Mouse (Mus musculus): ENCODE data around the gene Vapa. TPM values are rescaled to one million over a fixed set of nuclear protein-coding genes. Genes with fewer than 3 reads are reported as not detected.
"Not testable (repeated sequence)": the region's sequence is repeated elsewhere in the genome, so short reads cannot be mapped to it uniquely, and the experiment has no call there.

The Vapa gene
- total RNA-seq, 2 experiments from 2014 or later = 131 to 146 TPM

DNA sequence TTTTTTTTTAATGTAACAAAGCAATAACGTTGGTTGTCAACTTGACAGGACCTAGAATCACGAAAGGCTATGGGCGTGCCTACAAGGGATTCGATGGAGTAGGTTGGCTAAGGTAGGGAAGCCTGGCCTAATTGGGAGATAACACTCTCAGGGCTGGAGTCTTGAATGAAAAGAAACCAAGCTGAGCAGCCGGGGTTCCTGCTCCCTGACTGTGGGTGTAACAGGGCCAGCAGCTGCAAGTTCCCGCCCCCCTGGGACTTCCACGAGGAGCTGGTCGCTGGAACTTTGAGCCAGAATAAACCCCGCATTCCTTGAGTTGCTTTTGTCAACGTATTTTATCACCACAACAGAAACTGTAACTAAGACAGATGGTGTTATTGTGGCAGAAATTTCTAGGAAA lies 56.6 kb downstream of the Vapa start:
- no peak for TF ChIP-seq CTCF (IDR thresholded peaks at IDR 0.05)
- no peak for DNase-seq
- H3K4me3 ChIP-seq = no peak overlapping the region
- intact Hi-C loops (cut with DNase I) = no loop called here
- no peak overlapping the region for H3K27ac ChIP-seq

- no peak overlapping the region for H3K4me3 ChIP-seq
- H3K27ac ChIP-seq = no peak overlapping the region
- TF ChIP-seq CTCF (IDR thresholded peaks at IDR 0.05) = no peak
- no peak for DNase-seq
- intact Hi-C loops (cut with DNase I) = no loop called here
Observed at GRCm38 (mm10) chr17:65552426-65552997, 60.8 kb downstream of the Vapa start.

- intact Hi-C loops (cut with DNase I) = no loop called here
- DNase-seq = no peak
- Histone ChIP-seq H3K27ac (no peak overlapping the region), H3K4me3 (no peak overlapping the region)
- TF ChIP-seq CTCF (IDR thresholded peaks at IDR 0.05) = no peak
Observed at GRCm38 (mm10) chr17:65550357-65550756, 63.0 kb downstream of the Vapa start.

GRCm38 (mm10) chr17:65548698-65549365 lies 64.5 kb downstream of the Vapa start:
- Histone ChIP-seq H3K27ac (no peak overlapping the region), H3K4me3 (no peak overlapping the region)
- intact Hi-C loops (cut with DNase I) = no loop called here
- TF ChIP-seq CTCF (IDR thresholded peaks at IDR 0.05) = no peak
- no peak for DNase-seq

GRCm38 (mm10) chr17:65546221-65546620 lies 67.1 kb downstream of the Vapa start:
- H3K4me3 ChIP-seq; H3K27ac ChIP-seq; intact Hi-C loops (cut with DNase I); DNase-seq: not testable (repeated sequence)

- TF ChIP-seq CTCF (IDR thresholded peaks at IDR 0.05) = peak; percentile 69
- intact Hi-C loops (cut with DNase I) = no loop called here
- peak within 1 kb of the TSS; percentile 73 for H3K4me3 ChIP-seq
- DNase-seq = peak; percentile 71
- peak within 1 kb of the TSS; percentile 83 for H3K27ac ChIP-seq
Observed at GRCm38 (mm10) chr17:65540441-65541272, 72.7 kb downstream of the Vapa start, which contains the start of gene Tmem232. Tmem232 (minus strand) TSS chr17:65540782.

GRCm38 (mm10) chr17:65536156-65536555 lies 77.2 kb downstream of the Vapa start:
- TF ChIP-seq CTCF (IDR thresholded peaks at IDR 0.05) = peak; percentile 97; the same call in 1 of the 2 replicates
- intact Hi-C loops (cut with DNase I) = no loop called here
- Histone ChIP-seq H3K27ac (no peak overlapping the region), H3K4me3 (no peak overlapping the region)
- peak; percentile 47 for DNase-seq

GRCm38 (mm10) chr17:65532381-65532780 lies 81.0 kb downstream of the Vapa start:
- H3K27ac ChIP-seq; intact Hi-C loops (cut with DNase I); H3K4me3 ChIP-seq: not testable (repeated sequence)
- DNase-seq = peak; percentile 34

Other genes with a start within 250 kb of the Vapa start
- gene Tmem232, start 72.8 kb downstream of the Vapa start, total RNA-seq (2021) = 10 to 100 TPM; 14.0 to 16.5 TPM
- not detected for gene Txndc2, start 28.6 kb upstream of the Vapa start, total RNA-seq (2021)
- gene Rab31, start 159.2 kb upstream of the Vapa start, total RNA-seq (2021) = 1 to 10 TPM; 3.4 to 7.4 TPM
- gene Ppp4r1, start 169.0 kb upstream of the Vapa start, total RNA-seq (2021) = 10 to 100 TPM; 24.8 to 30.3 TPM

Measured in gastrocnemius, adult 2 months (tissue).